In the genomic region with DNA sequence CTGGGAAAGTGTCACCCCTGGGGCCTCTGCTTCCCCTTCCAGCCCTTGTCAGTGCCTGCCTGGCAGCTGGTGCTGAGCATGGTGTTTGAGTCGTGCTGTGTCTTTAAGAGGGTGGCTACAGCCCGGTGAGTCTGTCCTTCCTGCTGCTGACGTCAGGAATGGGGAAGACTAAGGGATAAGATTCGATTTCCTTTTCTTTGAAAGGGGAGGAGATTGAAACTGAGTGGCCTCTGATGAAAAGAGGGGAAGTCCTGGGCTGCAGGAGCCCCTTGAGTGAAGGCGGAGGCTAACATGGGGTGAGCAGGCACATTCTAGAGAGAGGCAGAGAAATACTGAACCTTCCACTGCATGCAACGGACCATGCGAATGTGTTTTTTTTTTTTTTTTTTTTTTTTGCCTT, we compare ENCODE assay signal across 8 mouse cellular contexts. TPM values are rescaled to one million over a fixed set of nuclear protein-coding genes. Genes with fewer than 3 reads are reported as not detected.
A peak's percentile ranks its signal among the peaks of the same experiment; 100 is the strongest.
DNase-seq lines count a peak whose midpoint lies in the region; ATAC-seq and TF ChIP-seq lines count a peak whose summit lies in the region.

No protein-coding gene starts in this region.

- peak; percentile 70 for DNase-seq in urinary bladder, postnatal 14 days (ENCODE audit: low spot score)
- no peak for DNase-seq in urinary bladder, adult 2 months (ENCODE audit: low spot score)
- peak; percentile 72 for DNase-seq in embryo, embryonic 11 days
- DNase-seq in heart, adult 18-20 months = peak; percentile 77 to 91
- DNase-seq in kidney, adult 18-20 months = peak; percentile 62
- DNase-seq in limb, embryonic 14.5 days (ENCODE audit: low spot score) = peak; percentile 51
- peak; percentile 87 for DNase-seq in splenic B cell, adult 2 months (ENCODE audit: low read depth, low spot score)

- peak overlapping the region; percentile 41; the same call in 1 of the 2 replicates for H3K9ac ChIP-seq in limb, embryonic 14.5 days (ENCODE audit: low read depth, low read length, severe bottlenecking)
- peak overlapping the region; percentile 38; the same call in 1 of the 2 replicates for H3K9ac ChIP-seq in midbrain, embryonic 15.5 days

- ATAC-seq in limb, embryonic 14.5 days (ENCODE audit: low FRiP score, low read depth) = peak; percentile 65
- ATAC-seq in midbrain, embryonic 15.5 days (replicated peaks) = peak; percentile 80

- H3K4me1 ChIP-seq in limb, embryonic 14.5 days (ENCODE audit: control insufficient read depth, insufficient read depth, low read length) = peaks cover 13% of the 10 kb centered on the region; the same call in 1 of the 2 replicates
- H3K4me1 ChIP-seq in midbrain, embryonic 15.5 days = peaks cover 23% of the 10 kb centered on the region

- 10% methylated on average over 7 of the region's 7 CpGs for WGBS in limb, embryonic 14.5 days
- WGBS in midbrain, embryonic 15.5 days = 7% methylated on average over 7 of the region's 7 CpGs

- H3K4me3 ChIP-seq in limb, embryonic 14.5 days (replicated peaks; ENCODE audit: low read length) = peak overlapping the region; percentile 17
- peak overlapping the region; percentile 35 for H3K4me3 ChIP-seq in midbrain, embryonic 15.5 days

- no peaks in the 10 kb centered on the region for H3K27me3 ChIP-seq in limb, embryonic 14.5 days (ENCODE audit: control insufficient read depth, insufficient read depth, low read length)
- no peaks in the 10 kb centered on the region for H3K27me3 ChIP-seq in midbrain, embryonic 15.5 days (replicated peaks)
- no peaks in the 10 kb centered on the region for H3K27me3 ChIP-seq in splenic B cell, adult 2 months (ENCODE audit: control insufficient read depth, insufficient read depth, low read length, poor library complexity, severe bottlenecking)

- H3K4me2 ChIP-seq in limb, embryonic 14.5 days (replicated peaks; ENCODE audit: low read depth, low read length, severe bottlenecking) = peak overlapping the region; percentile 35
- H3K4me2 ChIP-seq in midbrain, embryonic 15.5 days = peak overlapping the region; percentile 43

- H3K36me3 ChIP-seq in limb, embryonic 14.5 days (ENCODE audit: control insufficient read depth, insufficient read depth, low read length) = peaks cover 56% of the 10 kb centered on the region
- H3K36me3 ChIP-seq in midbrain, embryonic 15.5 days (replicated peaks) = peaks cover 11% of the 10 kb centered on the region; the same call in 1 of the 2 replicates
- H3K36me3 ChIP-seq in splenic B cell, adult 2 months (ENCODE audit: control insufficient read depth, insufficient read depth, low read length, poor library complexity, severe bottlenecking) = peaks cover 13% of the 10 kb centered on the region

- TF ChIP-seq POLR2A in limb, embryonic 14.5 days (IDR thresholded peaks at IDR 0.05; ENCODE audit: borderline replicate concordance, extremely low read depth, insufficient read depth, insufficient read length) = no peak

- peak overlapping the region; percentile 33; the same call in 1 of the 2 replicates for H3K27ac ChIP-seq in limb, embryonic 14.5 days (replicated peaks; ENCODE audit: low read depth, low read length)
- H3K27ac ChIP-seq in midbrain, embryonic 15.5 days = peak overlapping the region; percentile 64

- H3K9me3 ChIP-seq in limb, embryonic 14.5 days (ENCODE audit: control insufficient read depth, low read length) = no peaks in the 10 kb centered on the region
- H3K9me3 ChIP-seq in midbrain, embryonic 15.5 days = no peaks in the 10 kb centered on the region

RNA-seq across cellular contexts. Expression of gene Trex1, which starts 4.8 kb away (rescaled TPM):
- polyA plus RNA-seq in urinary bladder, adult 2 months (2012; rRNA removed) = 37.3 and 41.4 TPM in 2 replicates
- 10 to 100 TPM; 13.6 to 17.2 TPM for total RNA-seq in heart, adult 18-20 months (2021)
- polyA plus RNA-seq in limb, embryonic 14.5 days (2012; rRNA removed) = 33.5 and 50.8 TPM in 2 replicates
- 12.5 and 13.7 TPM in 2 replicates for polyA plus RNA-seq in limb, embryonic 14.5 days (2014; fragmentation: Nextera tagmentation; extraction: Ambion mirVana)
- 18.0 TPM in 2 replicates for polyA plus RNA-seq in midbrain, embryonic 15.5 days (2015; fragmentation: Nextera tagmentation; extraction: Ambion mirVana)

RNA-seq across cellular contexts. Expression of gene Shisa5, which starts 16.3 kb away (rescaled TPM):
- polyA plus RNA-seq in urinary bladder, adult 2 months (2012; rRNA removed) = 201 and 202 TPM in 2 replicates
- 10 to 100 TPM; 31.4 to 55.0 TPM for total RNA-seq in heart, adult 18-20 months (2021)
- polyA plus RNA-seq in limb, embryonic 14.5 days (2012; rRNA removed) = 150 and 245 TPM in 2 replicates
- polyA plus RNA-seq in limb, embryonic 14.5 days (2014; fragmentation: Nextera tagmentation; extraction: Ambion mirVana) = 82.4 and 86.7 TPM in 2 replicates
- polyA plus RNA-seq in midbrain, embryonic 15.5 days (2015; fragmentation: Nextera tagmentation; extraction: Ambion mirVana) = 66.0 and 68.4 TPM in 2 replicates

RNA-seq across cellular contexts. Expression of gene Atrip, which starts 19.2 kb away (rescaled TPM):
- polyA plus RNA-seq in urinary bladder, adult 2 months (2012; rRNA removed) = 17.1 and 17.6 TPM in 2 replicates
- total RNA-seq in heart, adult 18-20 months (2021) = 1 to 10 TPM; 8.1 to 9.8 TPM
- polyA plus RNA-seq in limb, embryonic 14.5 days (2012; rRNA removed) = 30.5 and 40.3 TPM in 2 replicates
- polyA plus RNA-seq in limb, embryonic 14.5 days (2014; fragmentation: Nextera tagmentation; extraction: Ambion mirVana) = 22.2 and 25.1 TPM in 2 replicates
- polyA plus RNA-seq in midbrain, embryonic 15.5 days (2015; fragmentation: Nextera tagmentation; extraction: Ambion mirVana) = 35.2 and 35.6 TPM in 2 replicates

RNA-seq across cellular contexts. Expression of gene Ccdc51, which starts 27.6 kb away (rescaled TPM):
- polyA plus RNA-seq in urinary bladder, adult 2 months (2012; rRNA removed) = 10.9 and 14.0 TPM in 2 replicates
- total RNA-seq in heart, adult 18-20 months (2021) = 10 to 100 TPM; 11.4 to 14.3 TPM
- polyA plus RNA-seq in limb, embryonic 14.5 days (2012; rRNA removed) = 9.0 and 9.1 TPM in 2 replicates
- polyA plus RNA-seq in limb, embryonic 14.5 days (2014; fragmentation: Nextera tagmentation; extraction: Ambion mirVana) = 13.5 and 15.3 TPM in 2 replicates
- 14.3 and 16.8 TPM in 2 replicates for polyA plus RNA-seq in midbrain, embryonic 15.5 days (2015; fragmentation: Nextera tagmentation; extraction: Ambion mirVana)

RNA-seq across cellular contexts. Expression of gene Tma7, which starts 27.7 kb away (rescaled TPM):
- 118 and 126 TPM in 2 replicates for polyA plus RNA-seq in urinary bladder, adult 2 months (2012; rRNA removed)
- 100 to 1,000 TPM; 214 to 228 TPM for total RNA-seq in heart, adult 18-20 months (2021)
- 122 and 191 TPM in 2 replicates for polyA plus RNA-seq in limb, embryonic 14.5 days (2012; rRNA removed)
- 658 and 664 TPM in 2 replicates for polyA plus RNA-seq in limb, embryonic 14.5 days (2014; fragmentation: Nextera tagmentation; extraction: Ambion mirVana)
- polyA plus RNA-seq in midbrain, embryonic 15.5 days (2015; fragmentation: Nextera tagmentation; extraction: Ambion mirVana) = 607 and 639 TPM in 2 replicates
